Mouse (Mus musculus) liver, adult 2 months (tissue): ENCODE results near the gene Lama2.

Experiments
- CTCF ChIP-seq: fragments of 200-500 bp; IDR thresholded peaks from 2 replicates; pipeline ENCODE4 v1.5.1; 2011; ENCODE audit warnings: low read depth, low read length, control low read depth
- POLR2A ChIP-seq: fragments of 200-500 bp; IDR thresholded peaks from 2 replicates; pipeline ENCODE4 v1.6.1; 2011; ENCODE audit warnings: low read length, control low read depth; ENCODE audit not compliant: insufficient read depth; ENCODE audit errors: extremely low read depth

DNA sequence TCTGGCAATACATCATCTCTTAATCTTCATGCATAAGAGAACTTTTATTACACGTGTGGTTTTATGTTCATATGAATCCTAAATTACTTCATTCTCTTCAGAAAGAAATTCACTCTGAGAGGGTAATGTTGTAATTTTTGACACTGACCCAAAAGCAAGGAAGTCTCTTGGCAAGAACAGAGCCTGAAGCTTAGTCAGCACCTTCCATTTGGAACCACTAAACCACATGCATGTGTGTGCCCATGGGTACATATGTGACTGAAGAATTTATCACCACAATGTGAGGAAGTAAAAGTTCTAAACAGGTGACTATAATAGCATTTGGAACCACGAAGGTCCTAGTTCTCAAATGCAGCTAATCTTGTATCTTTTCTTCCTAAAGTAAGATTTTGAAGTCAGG lies 353.7 kb downstream of the Lama2 start:
- TF ChIP-seq CTCF = no peak
- TF ChIP-seq POLR2A = no peak
